Mouse (Mus musculus) stomach, embryonic 15.5 days (tissue): ENCODE measurements at regions not wholly inside any gene's neighbourhood (a gene's known extent, or its start where the extent isn't known, plus 50 kb on each side); places are given as distances from the start of the nearest gene placed in this dataset.

Source experiments
- ATAC-seq: fragments of 200-750 bp; cut with Nextera tagmentation; 2 replicates; pipeline ENCODE4 v1.8.0; 2017; ENCODE audit warnings: low read depth, moderate number of reproducible peaks, moderate TSS enrichment; ENCODE audit not compliant: insufficient read depth, low FRiP score
- H3K27ac ChIP-seq: fragments of 300-500 bp; sonication (generic); 2 replicates; pipeline ENCODE4 v1.5.1; 2015; ENCODE audit warnings: mild to moderate bottlenecking, inconsistent platforms
- H3K27me3 ChIP-seq: fragments of 300-500 bp; sonication (generic); replicated peaks from 2 replicates; pipeline ENCODE4 v1.6.1; 2015; ENCODE audit warnings: inconsistent platforms
- H3K36me3 ChIP-seq: fragments of 300-500 bp; sonication (generic); 2 replicates; pipeline ENCODE4 v1.6.1; 2015; ENCODE audit warnings: inconsistent platforms
- H3K4me1 ChIP-seq: fragments of 300-500 bp; sonication (generic); 2 replicates; pipeline ENCODE4 v1.6.1; 2015; ENCODE audit warnings: inconsistent platforms
- H3K4me2 ChIP-seq: fragments of 300-500 bp; sonication (generic); 2 replicates; pipeline ENCODE4 v1.6.1; 2015; ENCODE audit warnings: mild to moderate bottlenecking, inconsistent platforms
- H3K4me3 ChIP-seq: fragments of 300-500 bp; sonication (generic); replicated peaks from 2 replicates; pipeline ENCODE4 v1.5.1; 2015; ENCODE audit warnings: inconsistent platforms
- H3K9ac ChIP-seq: fragments of 300-500 bp; sonication (generic); 2 replicates; pipeline ENCODE4 v1.6.1; 2015; ENCODE audit warnings: inconsistent platforms
- H3K9me3 ChIP-seq: fragments of 300-500 bp; sonication (generic); 2 replicates; pipeline ENCODE4 v1.6.1; 2016; ENCODE audit warnings: inconsistent platforms
- WGBS: fragments of 180-500 bp; shearing (Covaris S2); methylation state at CpG from one replicate; pipeline ENCODE4 v1.1.7; 2015; 5-methylcytosine and 5-hydroxymethylcytosine counted together

GRCm38 (mm10) chr3:53939684-53940189, 76.1 kb upstream of the Ufm1 start:
- Histone ChIP-seq H3K4me1 (no peaks in the 10 kb centered on the region), H3K9ac (no peak overlapping the region), H3K4me2 (no peak overlapping the region), H3K36me3 (no peaks in the 10 kb centered on the region), H3K9me3 (no peaks in the 10 kb centered on the region), H3K27ac (no peak overlapping the region), H3K4me3 (no peak overlapping the region), H3K27me3 (no peaks in the 10 kb centered on the region)
- no peak for ATAC-seq
- WGBS = 79% methylated on average over 3 of the region's 3 CpGs

- no peak overlapping the region for H3K4me3 ChIP-seq
- H3K4me2 ChIP-seq = no peak overlapping the region
- H3K9ac ChIP-seq = no peak overlapping the region
- no peak overlapping the region for H3K27ac ChIP-seq
- no peaks in the 10 kb centered on the region for H3K4me1 ChIP-seq
- 77% methylated on average over 6 of the region's 6 CpGs for WGBS
- no peaks in the 10 kb centered on the region for H3K27me3 ChIP-seq
- ATAC-seq = no peak
- H3K9me3 ChIP-seq = no peaks in the 10 kb centered on the region
- H3K36me3 ChIP-seq = no peaks in the 10 kb centered on the region
Observed at GRCm38 (mm10) chr3:53931745-53932144, 68.1 kb upstream of the Ufm1 start.

GRCm38 (mm10) chr3:53919941-53920340, 56.3 kb upstream of the Ufm1 start:
- ATAC-seq = no peak

DNA sequence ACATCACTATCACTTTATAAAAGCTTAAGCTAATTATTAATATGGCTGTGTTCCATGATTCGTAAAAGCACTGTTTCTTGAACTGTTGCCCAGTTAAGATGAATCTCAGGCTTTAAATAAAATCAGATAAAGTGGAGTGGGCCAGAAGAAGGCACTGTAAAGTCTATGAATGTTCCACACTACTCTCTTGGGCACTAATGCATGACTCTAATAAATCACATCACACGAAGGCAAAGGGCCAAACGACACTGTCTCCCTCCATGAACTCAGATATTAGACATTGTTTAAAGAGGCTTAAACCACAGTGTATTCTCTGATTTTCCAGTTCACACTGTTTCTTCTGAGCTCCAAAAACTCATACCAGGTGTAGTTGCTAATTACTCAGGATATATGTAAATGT, 55.9 kb upstream of the Ufm1 start:
- no peak for ATAC-seq
- Histone ChIP-seq H3K27me3 (no peaks in the 10 kb centered on the region), H3K4me3 (no peak overlapping the region), H3K27ac (no peak overlapping the region), H3K4me2 (no peak overlapping the region), H3K36me3 (no peaks in the 10 kb centered on the region), H3K9me3 (no peaks in the 10 kb centered on the region), H3K4me1 (no peaks in the 10 kb centered on the region), H3K9ac (no peak overlapping the region)
- WGBS = 35% methylated on average over 3 of the region's 3 CpGs

More at GRCm38 (mm10) chr3:53919941-53920340, 56.3 kb upstream of the Ufm1 start:
- Histone ChIP-seq H3K4me3 (no peak overlapping the region), H3K9ac (no peak overlapping the region), H3K36me3 (no peaks in the 10 kb centered on the region), H3K4me1 (no peaks in the 10 kb centered on the region), H3K27me3 (no peaks in the 10 kb centered on the region), H3K27ac (no peak overlapping the region), H3K4me2 (no peak overlapping the region), H3K9me3 (no peaks in the 10 kb centered on the region)
- 59% methylated on average over 2 of the region's 2 CpGs for WGBS

DNA sequence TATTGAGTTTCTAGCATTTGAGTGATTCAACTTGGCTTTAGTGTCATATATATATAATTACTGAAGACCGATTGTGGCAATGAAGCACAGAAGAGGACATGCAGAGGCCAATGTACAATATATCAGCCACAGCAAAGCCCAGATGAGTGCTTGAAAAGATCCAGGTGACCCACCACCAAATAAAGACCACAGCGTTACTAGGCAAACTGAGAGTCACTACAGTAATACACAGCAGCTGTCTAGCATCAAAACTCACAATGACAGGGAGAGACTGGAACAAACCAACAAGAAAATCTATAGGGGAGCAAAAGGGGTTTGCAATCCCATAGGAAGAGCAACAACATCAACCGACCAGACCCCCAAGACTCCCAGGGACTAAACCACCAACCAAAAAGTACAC, 54.3 kb upstream of the Ufm1 start:
- Histone ChIP-seq H3K9ac (no peak overlapping the region), H3K4me3 (no peak overlapping the region), H3K36me3 (no peaks in the 10 kb centered on the region), H3K9me3 (no peaks in the 10 kb centered on the region), H3K4me1 (no peaks in the 10 kb centered on the region), H3K27ac (no peak overlapping the region), H3K27me3 (no peaks in the 10 kb centered on the region), H3K4me2 (no peak overlapping the region)
- ATAC-seq = peak; percentile 18; the same call in 1 of the 2 replicates
- WGBS = 55% methylated on average over 3 of the region's 3 CpGs

DNA sequence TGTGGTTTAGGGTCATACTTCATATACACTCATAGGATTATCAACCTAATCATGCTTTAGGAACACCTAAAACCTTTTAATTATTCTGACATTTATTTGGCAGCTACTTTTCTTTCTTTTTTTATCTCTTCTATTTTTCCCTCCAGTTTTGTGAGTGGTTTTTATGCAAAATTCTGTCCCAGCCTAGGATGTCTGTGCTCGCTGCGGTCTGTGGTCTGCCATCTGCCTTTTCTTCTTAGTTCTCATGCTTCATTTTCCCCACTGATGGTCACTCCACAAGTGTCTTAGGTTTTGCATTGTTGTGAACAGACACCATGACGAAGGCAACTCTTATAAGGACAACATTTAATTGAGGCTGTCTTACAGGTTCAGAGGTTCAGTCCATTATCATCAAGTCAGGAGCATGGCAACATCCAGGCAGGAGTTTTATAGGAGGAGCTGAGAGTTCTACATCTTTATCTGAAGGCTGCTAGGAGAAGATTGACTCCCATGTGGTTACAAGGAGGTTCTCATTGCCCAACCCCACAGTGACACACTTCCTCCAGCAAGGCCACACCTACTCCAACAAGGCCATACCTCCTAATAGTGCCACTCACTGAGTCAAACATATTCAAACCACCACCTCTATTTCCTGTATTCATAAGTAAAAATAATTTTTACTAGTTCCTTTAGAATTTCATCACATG, 50.5 kb upstream of the Ufm1 start:
- Histone ChIP-seq H3K36me3 (no peaks in the 10 kb centered on the region), H3K9ac (no peak overlapping the region), H3K27me3 (no peaks in the 10 kb centered on the region), H3K4me2 (no peak overlapping the region), H3K9me3 (no peaks in the 10 kb centered on the region), H3K4me3 (no peak overlapping the region), H3K27ac (no peak overlapping the region), H3K4me1 (no peaks in the 10 kb centered on the region)
- ATAC-seq = no peak
- WGBS = 89% methylated on average over 3 of the region's 3 CpGs
